Mouse (Mus musculus) C2C12 (cell line): ENCODE data around the gene Myo3a.
"Not testable (repeated sequence)": the region's sequence is repeated elsewhere in the genome, so short reads cannot be mapped to it uniquely, and the experiment has no call there.

Experiments used
- CEBPB ChIP-seq: IDR thresholded peaks from one replicate; pipeline ENCODE4 v1.6.1; 2011; ENCODE audit warnings: low read depth, mild to moderate bottlenecking, control low read depth, moderate library complexity
- CTCF ChIP-seq: IDR thresholded peaks from one replicate; pipeline ENCODE4 v1.5.1; 2011; ENCODE audit not compliant: control insufficient read depth, insufficient read depth, insufficient read length
- FOSL1 ChIP-seq: IDR thresholded peaks from one replicate; pipeline ENCODE4 v1.8.0; 2011; ENCODE audit warnings: mild to moderate bottlenecking, low read length; ENCODE audit not compliant: poor library complexity, insufficient read depth, severe bottlenecking
- MAX ChIP-seq: IDR thresholded peaks from one replicate; pipeline ENCODE4 v1.6.1; 2011; ENCODE audit warnings: mild to moderate bottlenecking, control low read depth
- MYOD1 ChIP-seq: IDR thresholded peaks from one replicate; pipeline ENCODE4 v1.6.1; 2011; ENCODE audit warnings: low read depth; ENCODE audit not compliant: control insufficient read depth, insufficient read length
- MYOG ChIP-seq: IDR thresholded peaks from one replicate; pipeline ENCODE4 v1.6.1; 2011; ENCODE audit not compliant: control insufficient read depth, insufficient read length; ENCODE audit errors: extremely low read depth
- USF1 ChIP-seq: IDR thresholded peaks from one replicate; pipeline ENCODE4 v1.6.1; 2011; ENCODE audit warnings: low read depth, mild to moderate bottlenecking, control low read depth, moderate library complexity

- TF ChIP-seq CTCF, USF1, CEBPB, MAX, MYOG, FOSL1, MYOD1: not testable (repeated sequence)
Measured at GRCm38 (mm10) chr2:22587469-22588169, 360.3 kb downstream of the Myo3a start.
